Mouse (Mus musculus) C2C12 (cell line): ENCODE measurements at regions not wholly inside any gene's neighbourhood (a gene's known extent, or its start where the extent isn't known, plus 50 kb on each side); places are given as distances from the start of the nearest gene placed in this dataset.

Experiments used
- CTCF ChIP-seq: IDR thresholded peaks from one replicate; pipeline ENCODE4 v1.5.1; 2011; ENCODE audit not compliant: control insufficient read depth, insufficient read depth, insufficient read length
- MYOD1 ChIP-seq: IDR thresholded peaks from one replicate; pipeline ENCODE4 v1.6.1; 2011; ENCODE audit warnings: low read depth; ENCODE audit not compliant: control insufficient read depth, insufficient read length
- MYOG ChIP-seq: IDR thresholded peaks from one replicate; pipeline ENCODE4 v1.6.1; 2011; ENCODE audit not compliant: control insufficient read depth, insufficient read length; ENCODE audit errors: extremely low read depth
- USF1 ChIP-seq: IDR thresholded peaks from one replicate; pipeline ENCODE4 v1.6.1; 2011; ENCODE audit warnings: low read depth, mild to moderate bottlenecking, control low read depth, moderate library complexity

- no peak for TF ChIP-seq MYOD1
- no peak for TF ChIP-seq CTCF
- TF ChIP-seq USF1: no peak
- TF ChIP-seq MYOG: no peak
These were observed 137.8 kb downstream of the Ets2 start for GRCm38 (mm10) chr16:95839512-95840253.
